ENCODE assay signal across 28 mouse cellular contexts in genomic region chr6:83888802-83889201, GRCm38 (mm10). TPM values are rescaled to one million over a fixed set of nuclear protein-coding genes. Genes with fewer than 3 reads are reported as not detected.
DNase-seq lines count a peak whose midpoint lies in the region; ATAC-seq and TF ChIP-seq lines count a peak whose summit lies in the region.
"Had no signal": no experiment of that assay in that cellular context is flagged by ENCODE, and none has a peak within 500 bp of the region (broad histone marks: within the 10 kb centered on the region; RNA-seq: fewer than 3 reads in every experiment).

No protein-coding gene starts in this region.

- H3K9me3 ChIP-seq in ES-E14 (ENCODE audit: control insufficient read depth, insufficient read depth, low read depth, low read length): no peaks in the 10 kb centered on the region
- H3K9me3 ChIP-seq: forebrain, embryonic 12.5 days; forebrain, embryonic 15.5 days; heart, embryonic 10.5 days; heart, embryonic 13.5 days had no signal

- no peak overlapping the region for H3K4me3 ChIP-seq in ES-E14 (ENCODE audit: insufficient read depth in 1 of 2, low read depth in 1 of 2, low read length in 2 of 2, poor library complexity in 1 of 2, severe bottlenecking in 1 of 2)
- H3K4me3 ChIP-seq: forebrain, embryonic 12.5 days; forebrain, embryonic 15.5 days; heart, embryonic 10.5 days; heart, embryonic 13.5 days had no signal

- H3K9ac ChIP-seq in ES-E14 (ENCODE audit: insufficient read depth, low read depth, low read length, poor library complexity, severe bottlenecking): no peak overlapping the region
- H3K9ac ChIP-seq: forebrain, embryonic 12.5 days; forebrain, embryonic 15.5 days; heart, embryonic 13.5 days; hindbrain, embryonic 14.5 days had no signal

- peaks cover 17 to 24% of the 10 kb centered on the region in 2 experiments for H3K4me1 ChIP-seq in ES-E14 (ENCODE audit: control insufficient read depth in 2 of 2, insufficient read depth in 2 of 2, low read length in 2 of 2, poor library complexity in 1 of 2)
- H3K4me1 ChIP-seq: forebrain, embryonic 12.5 days; forebrain, embryonic 15.5 days; heart, embryonic 10.5 days; heart, embryonic 13.5 days had no signal

- H3K36me3 ChIP-seq in ES-E14 (ENCODE audit: control insufficient read depth, insufficient read depth, low read length, poor library complexity, severe bottlenecking): no peaks in the 10 kb centered on the region
- H3K36me3 ChIP-seq: forebrain, embryonic 12.5 days; forebrain, embryonic 15.5 days; heart, embryonic 10.5 days; heart, embryonic 13.5 days had no signal

- in situ Hi-C loops in ES-E14 (cut with MboI; ENCODE audit: low sequenced_read_pairs in 2 of 2, unreplicated experiment in 2 of 2): no loop called here

- H3K27ac ChIP-seq in ES-E14 (ENCODE audit: insufficient read depth, low read depth, low read length, poor library complexity, severe bottlenecking): no peak overlapping the region
- H3K27ac ChIP-seq: forebrain, embryonic 12.5 days; forebrain, embryonic 15.5 days; heart, embryonic 10.5 days; heart, embryonic 13.5 days; hindbrain, embryonic 14.5 days; hindbrain, postnatal 0 days had no signal

- no peak for ATAC-seq in monocyte, adult 5-6 weeks (replicated peaks; ENCODE audit: insufficient number of reproducible peaks, low FRiP score, low TSS enrichment, poor library complexity, severe bottlenecking)
- ATAC-seq: activated CD4-positive, CD25-positive, alpha-beta regulatory T cell, adult 4 months; forebrain, embryonic 15.5 days; hindbrain, postnatal 0 days; inflammation-experienced regulatory T-cells, adult 6 months; intestine, embryonic 16.5 days had no signal

- peak; percentile 26 for DNase-seq in adrenal gland, adult 2 months
- no peak for DNase-seq in adrenal gland, adult 18-20 months (ENCODE audit: low spot score in 2 of 2)
- DNase-seq in ES-E14 (ENCODE audit: low read depth, low spot score) (no peak), R1 (ENCODE audit: low read depth, low spot score) (peak; percentile 33)
- DNase-seq in fibroblast of lung, adult 2 months (ENCODE audit: low read depth): peak; percentile 41
- DNase-seq in cerebellum, postnatal 14 days: no peak
- no peak for DNase-seq in spleen, adult 12 weeks (ENCODE audit: low spot score)
- DNase-seq: adrenal gland, adult 8-10 months; adrenal gland, postnatal 25 days; B cell, adult 2 months; cerebellum, adult 11-12 months; cerebellum, adult 8-10 months; cerebellum, postnatal 10 days; gastrocnemius, postnatal 25 days; heart, adult 18-20 months; heart, postnatal 14 days; heart, postnatal 4 days; kidney, adult 18-20 months had no signal

TF ChIP-seq in ES-E14, 5 proteins besides CTCF, POLR2A, EP300 and RAD21:
- TF ChIP-seq ZNF384 (IDR thresholded peaks at IDR 0.05; ENCODE audit: low read depth, low read length) (no peak), MAFK (IDR thresholded peaks at IDR 0.05; ENCODE audit: insufficient read depth, low read depth, low read length) (peak; percentile 77)

RNA-seq across cellular contexts. Expression of gene Zfp638, which starts 21.9 kb away (rescaled TPM):
- total RNA-seq in adrenal gland, adult 2 months (2021): 100 to 1,000 TPM in 1 of 2 experiments, 10 to 100 TPM in 1; 82.6 to 118 TPM
- 7.1 and 7.4 TPM in 2 replicates for polyA plus RNA-seq in adrenal gland, adult 2 months (2012; rRNA removed)
- total RNA-seq in adrenal gland, adult 18-20 months (2021): 10 to 100 TPM; 91.0 to 95.9 TPM
- 96.6 and 129 TPM in 2 replicates for total RNA-seq in ES-E14 (2012; rRNA removed)
- total RNA-seq in monocyte, adult 5-6 weeks (2017): 186 to 334 TPM (median 275 TPM) in 3 replicates

RNA-seq across cellular contexts. Expression of gene Paip2b, which starts 57.3 kb away (rescaled TPM):
- total RNA-seq in adrenal gland, adult 2 months (2021): 10 to 100 TPM; 22.0 to 36.9 TPM
- polyA plus RNA-seq in adrenal gland, adult 2 months (2012; rRNA removed): 3.6 and 5.0 TPM in 2 replicates
- 10 to 100 TPM; 33.8 to 38.2 TPM for total RNA-seq in adrenal gland, adult 18-20 months (2021)
- 48.9 and 57.8 TPM in 2 replicates for total RNA-seq in ES-E14 (2012; rRNA removed)
- total RNA-seq in monocyte, adult 5-6 weeks (2017): 16.8 to 28.8 TPM (median 20.6 TPM) in 3 replicates

Comparison
In these comparisons a context has a peak if more than half of its experiments do, and no peak if none do; other contexts are left out.
1. DNase-seq: peak in adrenal gland, adult 2 months (single experiment), R1 (single experiment) and fibroblast of lung, adult 2 months (single experiment); none in adrenal gland, adult 18-20 months (0 of 2), ES-E14 (single experiment), cerebellum, postnatal 14 days (0 of 2) and spleen, adult 12 weeks (single experiment).